Mouse (Mus musculus) forebrain, embryonic 10.5 days (tissue): ENCODE results near the gene Epor. TPM values are rescaled to one million over a fixed set of nuclear protein-coding genes. Genes with fewer than 3 reads are reported as not detected.

ENCODE experiments used
- polyA plus RNA-seq: library from polyadenylated mRNA; unstranded; fragments of >200 nt; fragmentation: Nextera tagmentation; extraction: Ambion mirVana; gene quantifications from 2 replicates; pipeline ENCODE4 v1.2.1, GENCODE M21; 2016

Gene Epor
- polyA plus RNA-seq, 1 experiment from 2014 or later: 10.8 TPM

Other genes starting within 250 kb of the Epor start
- gene Ldlr, start 240.0 kb downstream of the Epor start, polyA plus RNA-seq: 58.5 and 60.0 TPM in 2 replicates
- 196 and 197 TPM in 2 replicates for gene Spc24, start 203.2 kb downstream of the Epor start, polyA plus RNA-seq
- 8.6 and 8.9 TPM in 2 replicates for gene Kank2, start 164.8 kb downstream of the Epor start, polyA plus RNA-seq
- 0.62 and 0.94 TPM in 2 replicates for gene Angptl8, start 128.0 kb downstream of the Epor start, polyA plus RNA-seq
- 24.2 and 24.7 TPM in 2 replicates for gene Dock6, start 110.9 kb downstream of the Epor start, polyA plus RNA-seq
- 5.1 and 5.3 TPM in 2 replicates for gene Rab3d, start 45.3 kb downstream of the Epor start, polyA plus RNA-seq
- 3.5 and 3.6 TPM in 2 replicates for gene Ccdc159, start 36.0 kb downstream of the Epor start, polyA plus RNA-seq
- 32.0 and 33.7 TPM in 2 replicates for gene Tmem205, start 36.0 kb downstream of the Epor start, polyA plus RNA-seq
- gene Plppr2, start 26.5 kb downstream of the Epor start, polyA plus RNA-seq: 9.0 and 11.5 TPM in 2 replicates
- 7.2 and 9.6 TPM in 2 replicates for gene Swsap1, start 7.8 kb downstream of the Epor start, polyA plus RNA-seq
- 4.7 and 5.2 TPM in 2 replicates for gene Rgl3, start 25.9 kb upstream of the Epor start, polyA plus RNA-seq
- gene Ccdc151, start 39.1 kb upstream of the Epor start, polyA plus RNA-seq: 4.6 and 5.0 TPM in 2 replicates
- 109 and 110 TPM in 2 replicates for gene Prkcsh, start 39.3 kb upstream of the Epor start, polyA plus RNA-seq
- 11.2 and 14.8 TPM in 2 replicates for gene Elavl3, start 88.5 kb upstream of the Epor start, polyA plus RNA-seq
- gene Gm49318, start 107.8 kb upstream of the Epor start, polyA plus RNA-seq: not detected in 2 replicates
- gene Zfp653, start 107.9 kb upstream of the Epor start, polyA plus RNA-seq: 10.0 and 11.3 TPM in 2 replicates
- 42.0 and 43.2 TPM in 2 replicates for gene Ecsit, start 121.9 kb upstream of the Epor start, polyA plus RNA-seq
- gene Cnn1, start 135.7 kb upstream of the Epor start, polyA plus RNA-seq: 0.46 and 1.0 TPM in 2 replicates
- gene Elof1, start 153.7 kb upstream of the Epor start, polyA plus RNA-seq: 250 and 254 TPM in 2 replicates
- 19.2 and 26.1 TPM in 2 replicates for gene Acp5, start 172.2 kb upstream of the Epor start, polyA plus RNA-seq
- gene Pigyl, start 193.3 kb upstream of the Epor start, polyA plus RNA-seq: 53.3 and 56.9 TPM in 2 replicates
- 0.18 and 0.32 TPM in 2 replicates for gene Zfp872, start 224.6 kb upstream of the Epor start, polyA plus RNA-seq